Mouse (Mus musculus): ENCODE results near the gene Sidt1. TPM values are rescaled to one million over a fixed set of nuclear protein-coding genes. Genes with fewer than 3 reads are reported as not detected.

The Sidt1 gene
- polyA plus RNA-seq, 1 experiment, result 0.96 TPM

Other genes starting within 250 kb of the Sidt1 start
- gene Atp6v1a, start 193.5 kb downstream of the Sidt1 start, polyA plus RNA-seq (2012; rRNA removed), result 35.7 and 40.7 TPM in 2 replicates
- 6.3 and 10.0 TPM in 2 replicates for gene Naa50, start 193.4 kb downstream of the Sidt1 start, polyA plus RNA-seq (2012; rRNA removed)
- 7.9 and 11.6 TPM in 2 replicates for gene Usf3, start 159.9 kb downstream of the Sidt1 start, polyA plus RNA-seq (2012; rRNA removed)
- 6.3 and 7.4 TPM in 2 replicates for gene Spice1, start 13.9 kb upstream of the Sidt1 start, polyA plus RNA-seq (2012; rRNA removed)
- gene Cfap44, start 61.6 kb upstream of the Sidt1 start, polyA plus RNA-seq (2012; rRNA removed), result 2.7 and 2.8 TPM in 2 replicates
- gene Boc, start 225.7 kb upstream of the Sidt1 start, polyA plus RNA-seq (2012; rRNA removed), result 22.7 and 29.7 TPM in 2 replicates